Mouse (Mus musculus) thymus, adult 2 months (tissue): ENCODE results near the gene Dock8.

Experiments
- CTCF ChIP-seq: fragments of 200-500 bp; IDR thresholded peaks from 2 replicates; pipeline ENCODE4 v1.5.1; 2012; ENCODE audit warnings: mild to moderate bottlenecking, control low read depth, low read length, moderate library complexity, borderline replicate concordance; ENCODE audit not compliant: control insufficient read depth, poor library complexity, insufficient read depth; ENCODE audit errors: extremely low read depth
- POLR2A ChIP-seq: fragments of 200-500 bp; IDR thresholded peaks from 2 replicates; pipeline ENCODE4 v1.6.1; 2012; ENCODE audit warnings: mild to moderate bottlenecking, low read length, control low read depth, moderate library complexity; ENCODE audit not compliant: control insufficient read depth, poor library complexity, insufficient read depth; ENCODE audit errors: extremely low read depth

DNA sequence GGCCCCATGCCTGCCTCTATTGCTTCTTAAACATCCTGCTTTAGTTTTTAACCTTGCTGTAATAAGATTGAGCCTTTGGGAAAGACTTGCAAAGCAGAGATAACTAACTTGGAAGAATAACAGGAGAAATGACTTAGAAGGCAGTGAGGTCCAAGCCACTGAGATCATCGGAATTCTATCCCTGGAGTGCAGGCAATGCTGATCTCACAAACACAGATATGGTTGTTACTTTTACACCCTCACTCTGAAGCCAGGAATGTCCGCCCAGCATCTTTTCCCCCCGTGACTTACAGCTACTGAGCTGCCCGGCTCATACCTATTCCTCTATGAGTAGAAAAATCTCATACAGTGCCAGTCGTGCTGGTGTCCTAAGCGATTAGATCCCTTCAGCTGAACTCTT lies 180.7 kb downstream of the Dock8 start:
- TF ChIP-seq POLR2A, result no peak
- no peak for TF ChIP-seq CTCF
